Mouse (Mus musculus) C2C12 (cell line): ENCODE measurements at regions not wholly inside any gene's neighbourhood (a gene's known extent, or its start where the extent isn't known, plus 50 kb on each side); places are given as distances from the start of the nearest gene placed in this dataset.

Source experiments
- CEBPB ChIP-seq: IDR thresholded peaks from one replicate; pipeline ENCODE4 v1.6.1; 2011; ENCODE audit warnings: low read depth, mild to moderate bottlenecking, control low read depth, moderate library complexity
- CTCF ChIP-seq: IDR thresholded peaks from one replicate; pipeline ENCODE4 v1.5.1; 2011; ENCODE audit not compliant: control insufficient read depth, insufficient read depth, insufficient read length
- FOSL1 ChIP-seq: IDR thresholded peaks from one replicate; pipeline ENCODE4 v1.8.0; 2011; ENCODE audit warnings: mild to moderate bottlenecking, low read length; ENCODE audit not compliant: poor library complexity, insufficient read depth, severe bottlenecking
- MAX ChIP-seq: IDR thresholded peaks from one replicate; pipeline ENCODE4 v1.6.1; 2011; ENCODE audit warnings: mild to moderate bottlenecking, control low read depth
- MYOD1 ChIP-seq: IDR thresholded peaks from one replicate; pipeline ENCODE4 v1.6.1; 2011; ENCODE audit warnings: low read depth; ENCODE audit not compliant: control insufficient read depth, insufficient read length
- MYOG ChIP-seq: IDR thresholded peaks from one replicate; pipeline ENCODE4 v1.6.1; 2011; ENCODE audit not compliant: control insufficient read depth, insufficient read length; ENCODE audit errors: extremely low read depth
- USF1 ChIP-seq: IDR thresholded peaks from one replicate; pipeline ENCODE4 v1.6.1; 2011; ENCODE audit warnings: low read depth, mild to moderate bottlenecking, control low read depth, moderate library complexity

GRCm38 (mm10) chr11:55859230-55859629 is 181.6 kb downstream of the Nmur2 start:
- TF ChIP-seq CTCF (no peak), MYOD1 (no peak), MAX (no peak), FOSL1 (no peak), CEBPB (no peak), USF1 (no peak), MYOG (no peak)
